Mouse (Mus musculus): ENCODE measurements around the gene Zdhhc18. TPM values are rescaled to one million over a fixed set of nuclear protein-coding genes. Genes with fewer than 3 reads are reported as not detected.
A peak's percentile ranks its signal among the peaks of the same experiment; 100 is the strongest.
"Not testable (repeated sequence)": the region's sequence is repeated elsewhere in the genome, so short reads cannot be mapped to it uniquely, and the experiment has no call there.

Zdhhc18 gene
- polyA plus RNA-seq, 1 experiment from 2014 or later: 4.6 TPM

GRCm38 (mm10) chr4:133660193-133661155, 10.5 kb upstream of the Zdhhc18 start:
- no peak for ATAC-seq (ENCODE audit: low FRiP score)
- Histone ChIP-seq H3K9me3 (no peaks in the 10 kb centered on the region), H3K4me1 (peaks cover 24% of the 10 kb centered on the region), H3K27ac (peak overlapping the region; percentile 71), H3K4me3 (replicated peaks) (no peak overlapping the region), H3K4me2 (peak overlapping the region; percentile 32), H3K36me3 (replicated peaks) (peaks cover 15% of the 10 kb centered on the region), H3K9ac (no peak overlapping the region), H3K27me3 (no peaks in the 10 kb centered on the region)
- 20% methylated on average over 10 of the region's 10 CpGs for WGBS

- Histone ChIP-seq H3K4me1 (peaks cover 24% of the 10 kb centered on the region), H3K9me3 (no peaks in the 10 kb centered on the region), H3K9ac (no peak overlapping the region), H3K27ac (peak overlapping the region; percentile 71), H3K4me3 (replicated peaks) (no peak overlapping the region), H3K27me3 (no peaks in the 10 kb centered on the region), H3K36me3 (replicated peaks) (peaks cover 12% of the 10 kb centered on the region), H3K4me2 (peak overlapping the region; percentile 32)
- ATAC-seq (ENCODE audit: low FRiP score): no peak
- 14% methylated on average over 15 of the region's 15 CpGs for WGBS
These were observed 9.7 kb upstream of the Zdhhc18 start for GRCm38 (mm10) chr4:133659497-133660192.

GRCm38 (mm10) chr4:133658729-133659128, 8.8 kb upstream of the Zdhhc18 start:
- no peak for ATAC-seq (ENCODE audit: low FRiP score)
- H3K27ac ChIP-seq: no peak overlapping the region
- peaks cover 9% of the 10 kb centered on the region for H3K36me3 ChIP-seq (replicated peaks)
- H3K4me1 ChIP-seq: peaks cover 24% of the 10 kb centered on the region
- H3K9me3 ChIP-seq: no peaks in the 10 kb centered on the region
- H3K4me2 ChIP-seq: no peak overlapping the region
- no peak overlapping the region for H3K9ac ChIP-seq
- WGBS: 27% methylated on average over 2 of the region's 2 CpGs
- no peak overlapping the region for H3K4me3 ChIP-seq (replicated peaks)
- H3K27me3 ChIP-seq: no peaks in the 10 kb centered on the region

- 52% methylated on average over 5 of the region's 5 CpGs for WGBS
- no peak overlapping the region for H3K9ac ChIP-seq
- no peak overlapping the region for H3K27ac ChIP-seq
- H3K9me3 ChIP-seq: no peaks in the 10 kb centered on the region
- H3K4me1 ChIP-seq: peaks cover 24% of the 10 kb centered on the region
- peaks cover 9% of the 10 kb centered on the region for H3K36me3 ChIP-seq (replicated peaks)
- H3K27me3 ChIP-seq: no peaks in the 10 kb centered on the region
- H3K4me3 ChIP-seq (replicated peaks): no peak overlapping the region
- H3K4me2 ChIP-seq: no peak overlapping the region
- no peak for ATAC-seq (ENCODE audit: low FRiP score)
These were observed 8.0 kb upstream of the Zdhhc18 start for GRCm38 (mm10) chr4:133657829-133658458.

GRCm38 (mm10) chr4:133656997-133657396, 7.0 kb upstream of the Zdhhc18 start:
- Histone ChIP-seq H3K4me3 (replicated peaks) (no peak overlapping the region), H3K9ac (no peak overlapping the region), H3K36me3 (replicated peaks) (peaks cover 2% of the 10 kb centered on the region), H3K27ac (no peak overlapping the region), H3K9me3 (no peaks in the 10 kb centered on the region), H3K27me3 (no peaks in the 10 kb centered on the region), H3K4me1 (peaks cover 24% of the 10 kb centered on the region), H3K4me2 (no peak overlapping the region)
- 24% methylated on average over 4 of the region's 4 CpGs for WGBS
- no peak for ATAC-seq (ENCODE audit: low FRiP score)

GRCm38 (mm10) chr4:133656294-133656693, 6.3 kb upstream of the Zdhhc18 start:
- H3K27me3 ChIP-seq: no peaks in the 10 kb centered on the region
- no peaks in the 10 kb centered on the region for H3K9me3 ChIP-seq
- ATAC-seq (ENCODE audit: low FRiP score): no peak
- no peak overlapping the region for H3K9ac ChIP-seq
- WGBS: 52% methylated on average over 4 of the region's 4 CpGs
- H3K4me2 ChIP-seq: no peak overlapping the region
- no peaks in the 10 kb centered on the region for H3K36me3 ChIP-seq (replicated peaks)
- H3K4me1 ChIP-seq: peaks cover 24% of the 10 kb centered on the region
- H3K4me3 ChIP-seq (replicated peaks): no peak overlapping the region
- no peak overlapping the region for H3K27ac ChIP-seq

GRCm38 (mm10) chr4:133654070-133654469, 4.1 kb upstream of the Zdhhc18 start:
- 96% methylated on average over 5 of the region's 5 CpGs for WGBS
- H3K9ac ChIP-seq: not testable (repeated sequence)

GRCm38 (mm10) chr4:133652746-133653145, 2.8 kb upstream of the Zdhhc18 start:
- no peak overlapping the region for H3K4me3 ChIP-seq (replicated peaks)
- no peaks in the 10 kb centered on the region for H3K9me3 ChIP-seq
- 79% methylated on average over 10 of the region's 10 CpGs for WGBS
- no peaks in the 10 kb centered on the region for H3K36me3 ChIP-seq (replicated peaks)
- H3K27ac ChIP-seq: no peak overlapping the region
- 0 out of 2 replicates have a peak, but pooled peaks cover 3% of the 10 kb centered on the region for H3K4me1 ChIP-seq
- H3K4me2 ChIP-seq: no peak overlapping the region
- no peak for ATAC-seq (ENCODE audit: low FRiP score)
- no peaks in the 10 kb centered on the region for H3K27me3 ChIP-seq
- no peak overlapping the region for H3K9ac ChIP-seq

More at GRCm38 (mm10) chr4:133654070-133654469, 4.1 kb upstream of the Zdhhc18 start:
- H3K4me3 ChIP-seq (replicated peaks); H3K9me3 ChIP-seq; H3K4me2 ChIP-seq; H3K27me3 ChIP-seq; H3K36me3 ChIP-seq (replicated peaks); H3K4me1 ChIP-seq; ATAC-seq (ENCODE audit: low FRiP score); H3K27ac ChIP-seq: not testable (repeated sequence)

- Histone ChIP-seq H3K4me1 (0 out of 2 replicates have a peak, but pooled peaks cover under 1% of the 10 kb centered on the region), H3K27me3 (no peaks in the 10 kb centered on the region), H3K9me3 (no peaks in the 10 kb centered on the region), H3K27ac (no peak overlapping the region), H3K9ac (no peak overlapping the region), H3K4me2 (no peak overlapping the region), H3K36me3 (replicated peaks) (no peaks in the 10 kb centered on the region), H3K4me3 (replicated peaks) (no peak overlapping the region)
- ATAC-seq (ENCODE audit: low FRiP score): no peak
- 71% methylated on average over 4 of the region's 4 CpGs for WGBS
These were observed 2.0 kb upstream of the Zdhhc18 start for GRCm38 (mm10) chr4:133651986-133652385.

GRCm38 (mm10) chr4:133651445-133651844, 1.5 kb upstream of the Zdhhc18 start:
- no peak for ATAC-seq (ENCODE audit: low FRiP score)
- H3K9ac ChIP-seq: no peak overlapping the region
- H3K4me1 ChIP-seq: no peaks in the 10 kb centered on the region
- H3K27ac ChIP-seq: no peak overlapping the region
- no peaks in the 10 kb centered on the region for H3K36me3 ChIP-seq (replicated peaks)
- 56% methylated on average over 10 of the region's 10 CpGs for WGBS
- H3K9me3 ChIP-seq: no peaks in the 10 kb centered on the region
- H3K4me2 ChIP-seq: no peak overlapping the region
- H3K27me3 ChIP-seq: no peaks in the 10 kb centered on the region
- no peak overlapping the region for H3K4me3 ChIP-seq (replicated peaks)

- ATAC-seq (ENCODE audit: low FRiP score); H3K4me3 ChIP-seq (replicated peaks); H3K9ac ChIP-seq; H3K27me3 ChIP-seq; H3K36me3 ChIP-seq (replicated peaks); H3K9me3 ChIP-seq; H3K4me1 ChIP-seq: not testable (repeated sequence)
- Histone ChIP-seq H3K4me2 (peak overlapping the region; percentile 20), H3K27ac (0 out of 2 replicates have a peak overlapping the region, but pooled peaks have one; percentile 19)
- WGBS: 88% methylated on average over 5 of the region's 5 CpGs
These were observed 490 bp downstream of the Zdhhc18 start for GRCm38 (mm10) chr4:133649464-133649863.

GRCm38 (mm10) chr4:133645680-133646079, 4.3 kb downstream of the Zdhhc18 start:
- H3K4me3 ChIP-seq (replicated peaks): no peak overlapping the region
- H3K27me3 ChIP-seq: no peaks in the 10 kb centered on the region
- H3K9ac ChIP-seq: no peak overlapping the region
- 46% methylated on average over 21 of the region's 21 CpGs for WGBS
- no peak overlapping the region for H3K4me2 ChIP-seq
- H3K27ac ChIP-seq: no peak overlapping the region
- peaks cover 5% of the 10 kb centered on the region; the same call in 1 of the 2 replicates for H3K9me3 ChIP-seq
- H3K36me3 ChIP-seq (replicated peaks): no peaks in the 10 kb centered on the region
- no peak for ATAC-seq (ENCODE audit: low FRiP score)
- H3K4me1 ChIP-seq: no peaks in the 10 kb centered on the region
